ENCODE assay signal across 19 mouse cellular contexts in the genomic region with DNA sequence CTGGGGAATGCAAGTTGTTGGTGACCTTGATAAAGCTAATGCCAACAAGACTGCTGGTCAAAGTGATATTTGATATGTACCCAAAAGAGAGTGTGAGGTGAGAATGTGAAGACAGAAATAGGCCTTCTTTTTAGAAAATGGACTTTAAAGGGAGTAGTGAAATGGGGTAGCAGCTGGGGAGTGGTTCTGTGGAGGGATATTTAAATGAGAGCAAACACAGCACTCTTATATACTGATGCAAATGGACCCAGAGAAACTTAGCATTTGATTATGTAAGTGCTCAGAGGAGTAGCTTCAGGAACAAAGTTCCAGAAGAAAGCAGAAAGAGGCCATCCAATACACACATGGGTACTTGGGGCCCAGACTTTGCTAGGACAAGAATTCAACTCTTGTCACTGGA.
A peak's percentile ranks its signal among the peaks of the same experiment; 100 is the strongest.
DNase-seq lines count a peak whose midpoint lies in the region; ATAC-seq and TF ChIP-seq lines count a peak whose summit lies in the region.
"Had no signal": no experiment of that assay in that cellular context is flagged by ENCODE, and none has a peak within 500 bp of the region (broad histone marks: within the 10 kb centered on the region; RNA-seq: fewer than 3 reads in every experiment).

No protein-coding gene starts in this region.

- H3K9ac ChIP-seq in intestine, embryonic 14.5 days (ENCODE audit: low read length) = no peak overlapping the region
- no peak overlapping the region for H3K9ac ChIP-seq in intestine, embryonic 15.5 days
- H3K9ac ChIP-seq: embryonic facial prominence, embryonic 12.5 days; forebrain, embryonic 13.5 days; forebrain, embryonic 15.5 days; forebrain, postnatal 0 days had no signal

- H3K4me2 ChIP-seq in intestine, embryonic 14.5 days (ENCODE audit: low read length) = no peak overlapping the region
- no peak overlapping the region for H3K4me2 ChIP-seq in intestine, embryonic 15.5 days (replicated peaks)
- H3K4me2 ChIP-seq: embryonic facial prominence, embryonic 12.5 days; forebrain, embryonic 13.5 days; forebrain, embryonic 15.5 days had no signal

- TF ChIP-seq POLR2A in cortical plate, adult 2 months (IDR thresholded peaks at IDR 0.05; ENCODE audit: extremely low read depth, insufficient read depth, low read length) = no peak

- peak; percentile 9 for DNase-seq in intestine, embryonic 14.5 days (ENCODE audit: low spot score)
- DNase-seq in brain, adult 2 months (ENCODE audit: low read depth, low spot score) = peak; percentile 35
- DNase-seq in midbrain, embryonic 10.5 days (ENCODE audit: low spot score) = no peak
- DNase-seq: adrenal gland, adult 8-10 months; adrenal gland, postnatal 14 days; adrenal gland, postnatal 36 days; cerebellum, adult 11 months; cerebellum, adult 18-20 months; cerebellum, adult 8-10 months; cerebellum, adult 9-11 months; cerebellum, postnatal 14 days; cerebellum, postnatal 36 days; forebrain, postnatal 0 days had no signal

- TF ChIP-seq CTCF in cortical plate, adult 2 months (IDR thresholded peaks at IDR 0.05; ENCODE audit: extremely low read depth, insufficient read depth, low read length) = no peak

- no peak overlapping the region for H3K4me3 ChIP-seq in intestine, embryonic 14.5 days (ENCODE audit: low read depth, low read length)
- no peak overlapping the region for H3K4me3 ChIP-seq in intestine, embryonic 15.5 days (replicated peaks)
- no peak overlapping the region for H3K4me3 ChIP-seq in cortical plate, adult 2 months (ENCODE audit: insufficient read depth, low read length)
- no peak overlapping the region for H3K4me3 ChIP-seq in midbrain, embryonic 10.5 days
- H3K4me3 ChIP-seq: embryonic facial prominence, embryonic 10.5 days; embryonic facial prominence, embryonic 12.5 days; forebrain, embryonic 13.5 days; forebrain, embryonic 15.5 days had no signal

- no peaks in the 10 kb centered on the region for H3K4me1 ChIP-seq in intestine, embryonic 14.5 days (replicated peaks; ENCODE audit: control insufficient read depth, insufficient read depth, low read length)
- no peaks in the 10 kb centered on the region for H3K4me1 ChIP-seq in intestine, embryonic 15.5 days (replicated peaks)
- no peaks in the 10 kb centered on the region for H3K4me1 ChIP-seq in cortical plate, adult 2 months (ENCODE audit: control insufficient read depth, insufficient read depth, low read length)
- no peaks in the 10 kb centered on the region for H3K4me1 ChIP-seq in midbrain, embryonic 10.5 days
- H3K4me1 ChIP-seq: embryonic facial prominence, embryonic 10.5 days; embryonic facial prominence, embryonic 12.5 days; forebrain, embryonic 13.5 days; forebrain, embryonic 15.5 days had no signal

- ATAC-seq in intestine, embryonic 14.5 days (replicated peaks; ENCODE audit: low FRiP score, low TSS enrichment, low read depth) = no peak
- no peak for ATAC-seq in intestine, embryonic 15.5 days
- ATAC-seq: forebrain, embryonic 13.5 days; forebrain, embryonic 15.5 days; forebrain, postnatal 0 days had no signal

- H3K27ac ChIP-seq in intestine, embryonic 14.5 days (ENCODE audit: low read depth) = no peak overlapping the region
- H3K27ac ChIP-seq in intestine, embryonic 15.5 days = no peak overlapping the region
- peak overlapping the region; percentile 56; the same call in 1 of the 2 replicates for H3K27ac ChIP-seq in cortical plate, adult 2 months (ENCODE audit: insufficient read depth, low read length)
- no peak overlapping the region for H3K27ac ChIP-seq in midbrain, embryonic 10.5 days (replicated peaks)
- H3K27ac ChIP-seq: embryonic facial prominence, embryonic 10.5 days; embryonic facial prominence, embryonic 12.5 days; forebrain, embryonic 13.5 days; forebrain, embryonic 15.5 days had no signal

- no peaks in the 10 kb centered on the region for H3K27me3 ChIP-seq in intestine, embryonic 14.5 days (replicated peaks; ENCODE audit: control insufficient read depth, insufficient read depth, low read length)
- no peaks in the 10 kb centered on the region for H3K27me3 ChIP-seq in intestine, embryonic 15.5 days (replicated peaks)
- no peaks in the 10 kb centered on the region for H3K27me3 ChIP-seq in midbrain, embryonic 10.5 days (ENCODE audit: low read depth, poor library complexity, severe bottlenecking)
- H3K27me3 ChIP-seq: embryonic facial prominence, embryonic 12.5 days; forebrain, embryonic 13.5 days; forebrain, embryonic 15.5 days had no signal

- no peaks in the 10 kb centered on the region for H3K36me3 ChIP-seq in intestine, embryonic 14.5 days (ENCODE audit: control insufficient read depth, insufficient read depth, low read length)
- no peaks in the 10 kb centered on the region for H3K36me3 ChIP-seq in intestine, embryonic 15.5 days
- no peaks in the 10 kb centered on the region for H3K36me3 ChIP-seq in midbrain, embryonic 10.5 days
- H3K36me3 ChIP-seq: embryonic facial prominence, embryonic 10.5 days; embryonic facial prominence, embryonic 12.5 days; forebrain, embryonic 15.5 days had no signal

- no peaks in the 10 kb centered on the region for H3K9me3 ChIP-seq in intestine, embryonic 14.5 days (ENCODE audit: control insufficient read depth, low read length)
- H3K9me3 ChIP-seq in intestine, embryonic 15.5 days = no peaks in the 10 kb centered on the region
- no peaks in the 10 kb centered on the region for H3K9me3 ChIP-seq in midbrain, embryonic 10.5 days (replicated peaks)
- H3K9me3 ChIP-seq: embryonic facial prominence, embryonic 10.5 days; embryonic facial prominence, embryonic 12.5 days; forebrain, embryonic 13.5 days; forebrain, embryonic 15.5 days had no signal
